Comparison of ENCODE assay signal across 9 mouse cellular contexts in the genomic region with DNA sequence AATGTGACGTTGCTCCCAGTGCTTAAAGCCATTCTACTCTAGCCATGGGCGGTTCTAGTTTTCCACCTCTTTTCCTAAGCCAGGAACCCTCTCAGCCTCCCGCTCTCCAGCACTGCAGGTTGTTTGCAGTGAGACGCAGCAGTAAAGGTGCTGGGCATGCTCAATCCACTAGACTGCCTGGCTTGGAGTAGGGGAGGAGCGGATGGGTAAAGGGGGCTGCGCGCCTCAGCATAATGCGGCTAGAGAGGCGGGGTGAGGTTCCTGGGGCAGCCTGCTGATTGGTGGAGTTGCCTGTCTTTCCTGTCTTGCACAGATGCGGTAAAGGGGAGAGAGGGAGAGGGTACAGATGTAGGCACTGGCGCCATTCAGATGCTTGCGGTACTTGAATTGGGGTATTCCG. TPM values are rescaled to one million over a fixed set of nuclear protein-coding genes. Genes with fewer than 3 reads are reported as not detected.
A peak's percentile ranks its signal among the peaks of the same experiment; 100 is the strongest.
DNase-seq lines count a peak whose midpoint lies in the region; ATAC-seq and TF ChIP-seq lines count a peak whose summit lies in the region.
"Had no signal": no experiment of that assay in that cellular context is flagged by ENCODE, and none has a peak within 500 bp of the region (broad histone marks: within the 10 kb centered on the region; RNA-seq: fewer than 3 reads in every experiment).

No protein-coding gene starts in this region.

- WGBS in cerebellum, adult 2 months = under 1% methylated on average over 13 of the region's 13 CpGs
- under 1% methylated on average over 13 of the region's 13 CpGs for WGBS in forebrain, postnatal 0 days
- WGBS in liver, embryonic 15.5 days (ENCODE audit: insufficient replicate concordance) = 1% methylated on average over 13 of the region's 13 CpGs
- 0% methylated on average over 13 of the region's 13 CpGs for WGBS in neural tube, embryonic 14.5 days

- H3K4me2 ChIP-seq in forebrain, postnatal 0 days (ENCODE audit: low read depth) = peak overlapping the region; percentile 72
- peak overlapping the region; percentile 60 for H3K4me2 ChIP-seq in liver, embryonic 15.5 days
- peak overlapping the region; percentile 84 for H3K4me2 ChIP-seq in neural tube, embryonic 14.5 days (ENCODE audit: low read depth, low read length)

- no peaks in the 10 kb centered on the region for H3K9me3 ChIP-seq in ES-Bruce4 (replicated peaks; ENCODE audit: control insufficient read depth, insufficient read depth, low read length, poor library complexity, severe bottlenecking)
- no peaks in the 10 kb centered on the region for H3K9me3 ChIP-seq in forebrain, postnatal 0 days (ENCODE audit: low read length)
- H3K9me3 ChIP-seq in liver, embryonic 15.5 days (replicated peaks) = no peaks in the 10 kb centered on the region
- no peaks in the 10 kb centered on the region for H3K9me3 ChIP-seq in neural tube, embryonic 14.5 days (ENCODE audit: control insufficient read depth, low read length)

- ATAC-seq in forebrain, postnatal 0 days = peak; percentile 59
- ATAC-seq in liver, embryonic 15.5 days (ENCODE audit: insufficient read depth) = no peak
- ATAC-seq in neural tube, embryonic 14.5 days (ENCODE audit: low read depth) = peak; percentile 86

- H3K9ac ChIP-seq in ES-Bruce4 (ENCODE audit: low read depth, poor library complexity, severe bottlenecking) = no peak overlapping the region
- H3K9ac ChIP-seq in forebrain, postnatal 0 days = peak overlapping the region; percentile 33
- H3K9ac ChIP-seq in liver, embryonic 15.5 days = no peak overlapping the region
- H3K9ac ChIP-seq in neural tube, embryonic 14.5 days (replicated peaks; ENCODE audit: low read depth, low read length) = peak overlapping the region; percentile 35; the same call in 1 of the 2 replicates

- H3K36me3 ChIP-seq in ES-Bruce4 (ENCODE audit: control insufficient read depth, insufficient read depth, low read length, poor library complexity, severe bottlenecking) = no peaks in the 10 kb centered on the region
- peaks cover 3% of the 10 kb centered on the region; the same call in 1 of the 2 replicates for H3K36me3 ChIP-seq in forebrain, postnatal 0 days (ENCODE audit: insufficient read depth)
- peaks cover 7% of the 10 kb centered on the region; the same call in 1 of the 2 replicates for H3K36me3 ChIP-seq in liver, embryonic 15.5 days (replicated peaks)
- no peaks in the 10 kb centered on the region; the same call in 1 of the 2 replicates for H3K36me3 ChIP-seq in neural tube, embryonic 14.5 days (ENCODE audit: control insufficient read depth, insufficient read depth, low read length)

- TF ChIP-seq POLR2A in ES-Bruce4 (IDR thresholded peaks at IDR 0.05; ENCODE audit: insufficient read depth, low read length) = no peak
- peak; percentile 58; the same call in 1 of the 2 replicates for TF ChIP-seq POLR2A in cerebellum, adult 2 months (IDR thresholded peaks at IDR 0.05; ENCODE audit: borderline replicate concordance, insufficient read depth, low read length)

- H3K27me3 ChIP-seq in ES-Bruce4 (ENCODE audit: control insufficient read depth, insufficient read depth, low read length, poor library complexity, severe bottlenecking) = no peaks in the 10 kb centered on the region
- H3K27me3 ChIP-seq in cerebellum, adult 2 months (ENCODE audit: control insufficient read depth, insufficient read depth, low read length) = no peaks in the 10 kb centered on the region
- H3K27me3 ChIP-seq in forebrain, postnatal 0 days (ENCODE audit: insufficient read depth, low read length) = no peaks in the 10 kb centered on the region
- peaks cover 75% of the 10 kb centered on the region for H3K27me3 ChIP-seq in liver, embryonic 15.5 days
- H3K27me3 ChIP-seq in neural tube, embryonic 14.5 days (ENCODE audit: control insufficient read depth, insufficient read depth, low read length) = no peaks in the 10 kb centered on the region

- TF ChIP-seq CTCF in ES-Bruce4 (IDR thresholded peaks at IDR 0.05; ENCODE audit: low read depth, low read length) = no peak
- TF ChIP-seq CTCF in cerebellum, adult 2 months (IDR thresholded peaks at IDR 0.05; ENCODE audit: borderline replicate concordance, insufficient read depth, low read depth, low read length) = no peak
- TF ChIP-seq CTCF in forebrain, postnatal 0 days (IDR thresholded peaks at IDR 0.05; ENCODE audit: low read depth) = no peak

- intact Hi-C loops in heart, postnatal 25 days (cut with DNase I) = loop anchor here (5.0 to 10.0 kb wide), 3 partner anchors 140 to 698 kb away; no protein-coding TSS in a partner anchor

- TF ChIP-seq EP300 in ES-Bruce4 (IDR thresholded peaks at IDR 0.05; ENCODE audit: insufficient read depth, low read depth, low read length) = no peak

- peak; percentile 80 to 84 for DNase-seq in cerebellum, adult 2 months
- peak; percentile 85 for DNase-seq in forebrain, postnatal 0 days
- peak; percentile 20 for DNase-seq in heart, postnatal 25 days (ENCODE audit: low spot score)
- peak; percentile 62 to 64 for DNase-seq in kidney, postnatal 36 days
- peak; percentile 30 to 52 for DNase-seq in thymus, postnatal 36 days

- no peak overlapping the region for H3K27ac ChIP-seq in ES-Bruce4 (ENCODE audit: insufficient read depth, low read length)
- H3K27ac ChIP-seq in cerebellum, adult 2 months (ENCODE audit: insufficient read depth, low read length) = no peak overlapping the region
- peak overlapping the region; percentile 36; the same call in 1 of the 2 replicates for H3K27ac ChIP-seq in forebrain, postnatal 0 days (ENCODE audit: low read depth, low read length)
- no peak overlapping the region for H3K27ac ChIP-seq in liver, embryonic 15.5 days (replicated peaks)
- H3K27ac ChIP-seq in neural tube, embryonic 14.5 days (ENCODE audit: low read depth, low read length) = peak overlapping the region; percentile 74

- peak overlapping the region; percentile 20 for H3K4me3 ChIP-seq in ES-Bruce4 (ENCODE audit: low read depth, low read length)
- H3K4me3 ChIP-seq in cerebellum, adult 2 months (replicated peaks; ENCODE audit: insufficient read depth, low read depth, low read length) = peak overlapping the region; percentile 49
- peak overlapping the region; percentile 88 for H3K4me3 ChIP-seq in forebrain, postnatal 0 days (ENCODE audit: low read depth, low read length)
- H3K4me3 ChIP-seq in liver, embryonic 15.5 days (replicated peaks) = no peak overlapping the region
- peak overlapping the region; percentile 72 for H3K4me3 ChIP-seq in neural tube, embryonic 14.5 days (ENCODE audit: low read depth, low read length)

- no peaks in the 10 kb centered on the region for H3K4me1 ChIP-seq in ES-Bruce4 (ENCODE audit: control insufficient read depth, insufficient read depth, low read length)
- H3K4me1 ChIP-seq in cerebellum, adult 2 months (ENCODE audit: control insufficient read depth, insufficient read depth, low read length) = peaks cover 18% of the 10 kb centered on the region
- peaks cover 12% of the 10 kb centered on the region; the same call in 1 of the 2 replicates for H3K4me1 ChIP-seq in forebrain, postnatal 0 days (ENCODE audit: insufficient read depth)
- H3K4me1 ChIP-seq in liver, embryonic 15.5 days (replicated peaks) = peaks cover under 1% of the 10 kb centered on the region; the same call in 1 of the 2 replicates
- peaks cover 23% of the 10 kb centered on the region for H3K4me1 ChIP-seq in neural tube, embryonic 14.5 days (ENCODE audit: control insufficient read depth, insufficient read depth, low read length)

RNA-seq across cellular contexts. Expression of gene Irs1, which starts 1.6 kb away (rescaled TPM):
- 15.3 and 15.8 TPM in 2 replicates for polyA plus RNA-seq in ES-Bruce4 (2011; ENCODE audit: insufficient read depth, insufficient read length, low read depth, missing spikeins)
- polyA plus RNA-seq in cerebellum, adult 2 months (2012; rRNA removed) = 10.5 and 10.6 TPM in 2 replicates
- 32.7 and 45.3 TPM in 2 replicates for total RNA-seq in forebrain, postnatal 0 days (2014; rRNA removed)
- polyA plus RNA-seq in forebrain, postnatal 0 days (2015; fragmentation: Nextera tagmentation; extraction: Ambion mirVana) = 3.0 and 4.4 TPM in 2 replicates
- 10 to 100 TPM; 44.3 to 49.7 TPM for total RNA-seq in heart, postnatal 25 days (2021)
- 1.1 and 1.2 TPM in 2 replicates for polyA plus RNA-seq in liver, embryonic 15.5 days (2015; fragmentation: Nextera tagmentation; extraction: Ambion mirVana)
- polyA plus RNA-seq in neural tube, embryonic 14.5 days (2014; fragmentation: Nextera tagmentation; extraction: Ambion mirVana) = 9.4 and 11.4 TPM in 2 replicates

RNA-seq across cellular contexts. Expression of gene Rhbdd1, which starts 23.5 kb away (rescaled TPM):
- 19.2 and 21.4 TPM in 2 replicates for polyA plus RNA-seq in ES-Bruce4 (2011; ENCODE audit: insufficient read depth, insufficient read length, low read depth, missing spikeins)
- 10.7 and 11.6 TPM in 2 replicates for polyA plus RNA-seq in cerebellum, adult 2 months (2012; rRNA removed)
- total RNA-seq in forebrain, postnatal 0 days (2014; rRNA removed) = 4.7 and 5.3 TPM in 2 replicates
- polyA plus RNA-seq in forebrain, postnatal 0 days (2015; fragmentation: Nextera tagmentation; extraction: Ambion mirVana) = 1.7 and 2.2 TPM in 2 replicates
- 10 to 100 TPM; 10.2 TPM for total RNA-seq in heart, postnatal 25 days (2021)
- 8.6 and 9.2 TPM in 2 replicates for polyA plus RNA-seq in liver, embryonic 15.5 days (2015; fragmentation: Nextera tagmentation; extraction: Ambion mirVana)
- polyA plus RNA-seq in neural tube, embryonic 14.5 days (2014; fragmentation: Nextera tagmentation; extraction: Ambion mirVana) = 2.7 and 3.2 TPM in 2 replicates

RNA-seq across cellular contexts. Expression of gene Gm9747, which starts 59.9 kb away (rescaled TPM):
- not detected in 2 replicates for polyA plus RNA-seq in ES-Bruce4 (2011; ENCODE audit: insufficient read depth, insufficient read length, low read depth, missing spikeins)
- not detected in 2 replicates for polyA plus RNA-seq in cerebellum, adult 2 months (2012; rRNA removed)
- not detected in 2 replicates for total RNA-seq in forebrain, postnatal 0 days (2014; rRNA removed)
- 9.6 and 14.8 TPM in 2 replicates for polyA plus RNA-seq in forebrain, postnatal 0 days (2015; fragmentation: Nextera tagmentation; extraction: Ambion mirVana)
- not detected for total RNA-seq in heart, postnatal 25 days (2021)
- polyA plus RNA-seq in liver, embryonic 15.5 days (2015; fragmentation: Nextera tagmentation; extraction: Ambion mirVana) = 3.2 and 4.9 TPM in 2 replicates
- 33.9 and 35.4 TPM in 2 replicates for polyA plus RNA-seq in neural tube, embryonic 14.5 days (2014; fragmentation: Nextera tagmentation; extraction: Ambion mirVana)
- polyA plus RNA-seq: large intestine, adult 2 months had no signal

Comparison
In these comparisons a context has a peak if more than half of its experiments do, and no peak if none do; other contexts are left out.
1. H3K27ac ChIP-seq: peak in forebrain, postnatal 0 days (single experiment) and neural tube, embryonic 14.5 days (single experiment); none in ES-Bruce4 (single experiment), cerebellum, adult 2 months (single experiment) and liver, embryonic 15.5 days (single experiment).
2. H3K9ac ChIP-seq: peak in forebrain, postnatal 0 days (single experiment) and neural tube, embryonic 14.5 days (single experiment); none in ES-Bruce4 (single experiment) and liver, embryonic 15.5 days (single experiment).
3. DNase-seq: peak in every context shown above with its lines; median percentile 85 in forebrain, postnatal 0 days; 82 in cerebellum, adult 2 months; 63 in kidney, postnatal 36 days; 41 in thymus, postnatal 36 days; 20 in heart, postnatal 25 days.
4. Peak in every context shown above with its lines, with median percentiles within 50 percentile points of each other: H3K4me2 ChIP-seq.